Mouse (Mus musculus): Measurements from ENCODE around the gene Pard3. TPM values are rescaled to one million over a fixed set of nuclear protein-coding genes. Genes with fewer than 3 reads are reported as not detected.

The Pard3 gene
- polyA plus RNA-seq, 1 experiment from 2014 or later, result 22.7 TPM

DNA sequence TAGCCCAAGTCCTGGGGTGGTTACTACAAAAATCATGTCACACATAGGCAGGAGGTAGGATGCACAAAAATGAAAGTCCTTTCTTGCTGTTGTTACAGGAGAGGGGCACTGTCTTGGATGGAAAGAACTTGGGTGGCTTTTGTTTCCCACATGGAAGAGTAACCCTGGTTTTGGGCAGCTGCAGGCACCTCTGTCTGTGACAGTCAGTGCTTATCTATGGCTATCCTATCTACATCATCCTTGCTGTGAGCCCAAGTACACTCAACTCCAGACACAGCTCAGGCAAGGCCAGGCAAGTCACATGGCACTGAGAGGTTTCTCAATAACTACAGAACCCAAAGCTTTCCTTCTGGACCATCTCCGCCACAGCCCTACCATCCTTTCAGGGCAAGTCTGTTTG, 506.8 kb downstream of the Pard3 start:
- Histone ChIP-seq H3K27me3 (ENCODE audit: control insufficient read depth, insufficient read depth, low read length) (no peaks in the 10 kb centered on the region), H3K27ac (ENCODE audit: low read depth, low read length) (no peak overlapping the region), H3K4me2 (ENCODE audit: low read depth, low read length) (no peak overlapping the region), H3K4me1 (ENCODE audit: control insufficient read depth, insufficient read depth, low read length) (no peaks in the 10 kb centered on the region), H3K4me3 (ENCODE audit: low read depth, low read length) (no peak overlapping the region), H3K9ac (replicated peaks; ENCODE audit: low read depth, low read length) (no peak overlapping the region), H3K36me3 (ENCODE audit: control insufficient read depth, insufficient read depth, low read length) (no peaks in the 10 kb centered on the region), H3K9me3 (ENCODE audit: control insufficient read depth, low read length) (no peaks in the 10 kb centered on the region)
- ATAC-seq (ENCODE audit: low read depth), result no peak
- whole genome bisulfite sequencing, result 76% methylated on average over 1 of the region's 1 CpGs

DNA sequence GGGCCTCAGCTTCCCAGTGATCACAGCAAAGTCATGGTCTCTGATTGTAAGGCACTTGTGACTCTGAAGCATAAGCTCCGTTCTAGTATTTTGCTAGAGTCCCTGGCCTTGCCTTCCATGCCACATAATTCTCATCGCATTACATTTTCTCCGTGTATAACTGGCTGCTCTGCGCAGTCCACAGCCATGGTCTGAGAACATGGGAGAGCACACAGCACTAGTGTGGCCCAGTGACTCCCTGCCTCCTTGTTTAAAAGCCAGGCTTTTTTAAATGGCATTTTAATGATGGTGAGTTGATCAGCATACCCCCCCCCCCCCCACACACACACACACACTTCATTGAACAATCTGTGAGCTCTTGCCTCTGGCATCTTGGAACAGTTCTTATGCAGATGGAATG, 508.8 kb downstream of the Pard3 start:
- H3K27me3 ChIP-seq (ENCODE audit: control insufficient read depth, insufficient read depth, low read length), result no peaks in the 10 kb centered on the region
- H3K4me3 ChIP-seq (ENCODE audit: low read depth, low read length), result no peak overlapping the region
- no peak for ATAC-seq (ENCODE audit: low read depth)
- no peaks in the 10 kb centered on the region for H3K4me1 ChIP-seq (ENCODE audit: control insufficient read depth, insufficient read depth, low read length)
- H3K27ac ChIP-seq (ENCODE audit: low read depth, low read length), result no peak overlapping the region
- H3K4me2 ChIP-seq (ENCODE audit: low read depth, low read length), result no peak overlapping the region
- WGBS, result 79% methylated on average over 4 of the region's 4 CpGs
- H3K9ac ChIP-seq (replicated peaks; ENCODE audit: low read depth, low read length), result no peak overlapping the region; the same call in 1 of the 2 replicates
- no peaks in the 10 kb centered on the region for H3K9me3 ChIP-seq (ENCODE audit: control insufficient read depth, low read length)
- no peaks in the 10 kb centered on the region for H3K36me3 ChIP-seq (ENCODE audit: control insufficient read depth, insufficient read depth, low read length)

DNA sequence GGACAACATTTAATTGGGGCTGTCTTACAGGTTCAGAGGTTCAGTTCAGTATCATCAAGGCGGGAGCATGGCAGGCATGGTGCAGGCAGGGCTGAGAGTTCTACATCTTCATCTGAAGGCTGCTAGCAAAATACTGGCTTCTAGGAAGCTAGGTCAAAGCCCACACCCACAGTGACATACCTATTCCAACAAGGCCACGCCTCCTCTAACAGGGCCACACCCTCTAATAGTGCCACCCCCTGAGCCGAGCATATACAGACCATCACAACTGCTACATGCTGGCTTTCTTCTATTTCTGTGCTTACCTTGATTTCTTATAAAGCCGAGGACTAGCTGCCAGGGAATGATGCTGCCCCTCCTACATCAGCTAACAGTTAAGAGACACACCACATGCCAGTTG, 513.0 kb downstream of the Pard3 start:
- Histone ChIP-seq H3K27me3 (ENCODE audit: control insufficient read depth, insufficient read depth, low read length) (no peaks in the 10 kb centered on the region), H3K9me3 (ENCODE audit: control insufficient read depth, low read length) (no peaks in the 10 kb centered on the region), H3K36me3 (ENCODE audit: control insufficient read depth, insufficient read depth, low read length) (no peaks in the 10 kb centered on the region), H3K4me3 (ENCODE audit: low read depth, low read length) (no peak overlapping the region), H3K4me2 (ENCODE audit: low read depth, low read length) (no peak overlapping the region), H3K27ac (ENCODE audit: low read depth, low read length) (no peak overlapping the region), H3K4me1 (ENCODE audit: control insufficient read depth, insufficient read depth, low read length) (no peaks in the 10 kb centered on the region), H3K9ac (replicated peaks; ENCODE audit: low read depth, low read length) (no peak overlapping the region)
- 89% methylated on average over 4 of the region's 4 CpGs for WGBS
- ATAC-seq (ENCODE audit: low read depth), result no peak

DNA sequence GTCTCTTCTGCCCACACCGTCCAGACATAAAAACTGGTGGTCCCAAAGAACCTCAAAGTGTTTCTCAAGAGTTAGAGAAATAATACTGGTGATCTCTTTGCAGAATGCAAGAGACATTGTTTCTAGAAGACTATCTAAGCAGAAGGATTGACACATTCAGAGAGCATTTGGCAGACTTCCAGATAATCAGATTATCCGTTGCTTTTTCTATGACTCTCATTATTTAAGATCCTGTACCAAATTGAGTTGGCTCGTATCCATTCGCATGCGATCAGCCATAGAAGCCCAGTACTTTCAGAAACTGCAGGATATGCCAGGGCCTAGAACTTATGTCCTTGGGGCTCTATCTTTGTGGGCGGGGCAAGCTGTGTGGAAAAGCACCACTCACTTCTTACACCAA, 514.0 kb downstream of the Pard3 start:
- no peak for ATAC-seq (ENCODE audit: low read depth)
- 66% methylated on average over 6 of the region's 6 CpGs for WGBS
- no peaks in the 10 kb centered on the region for H3K27me3 ChIP-seq (ENCODE audit: control insufficient read depth, insufficient read depth, low read length)

DNA sequence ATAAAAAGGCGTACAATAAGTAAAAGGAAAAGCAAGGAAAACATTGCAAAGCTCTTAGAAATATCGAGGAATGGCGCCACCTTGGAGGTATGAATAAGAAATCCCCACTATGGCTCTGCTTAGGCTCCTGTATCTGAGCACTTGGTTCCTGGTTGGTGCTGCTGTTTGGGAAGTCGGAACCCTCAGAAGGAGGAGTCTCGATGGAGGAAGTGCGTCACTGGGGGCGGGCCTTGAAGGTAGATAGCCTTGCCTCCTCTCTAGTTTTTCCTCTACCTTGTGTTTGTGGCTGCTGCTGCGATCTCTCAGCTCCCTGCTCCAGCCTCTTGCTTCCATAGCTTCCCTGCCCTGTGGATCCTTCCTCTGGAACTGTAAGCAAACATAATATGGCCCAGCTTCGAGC, 515.7 kb downstream of the Pard3 start:
- 86% methylated on average over 9 of the region's 9 CpGs for WGBS
- H3K4me3 ChIP-seq (ENCODE audit: low read depth, low read length), result no peak overlapping the region
- no peak overlapping the region for H3K9ac ChIP-seq (replicated peaks; ENCODE audit: low read depth, low read length)
- H3K4me1 ChIP-seq (ENCODE audit: control insufficient read depth, insufficient read depth, low read length), result no peaks in the 10 kb centered on the region
- H3K36me3 ChIP-seq (ENCODE audit: control insufficient read depth, insufficient read depth, low read length), result no peaks in the 10 kb centered on the region
- no peak overlapping the region for H3K27ac ChIP-seq (ENCODE audit: low read depth, low read length)
- H3K27me3 ChIP-seq (ENCODE audit: control insufficient read depth, insufficient read depth, low read length), result no peaks in the 10 kb centered on the region
- H3K9me3 ChIP-seq (ENCODE audit: control insufficient read depth, low read length), result no peaks in the 10 kb centered on the region
- no peak overlapping the region for H3K4me2 ChIP-seq (ENCODE audit: low read depth, low read length)
- no peak for ATAC-seq (ENCODE audit: low read depth)

More for the DNA sequence above, 514.0 kb downstream of the Pard3 start:
- no peak overlapping the region for H3K9ac ChIP-seq (replicated peaks; ENCODE audit: low read depth, low read length)
- H3K4me2 ChIP-seq (ENCODE audit: low read depth, low read length), result no peak overlapping the region
- H3K36me3 ChIP-seq (ENCODE audit: control insufficient read depth, insufficient read depth, low read length), result no peaks in the 10 kb centered on the region
- H3K27ac ChIP-seq (ENCODE audit: low read depth, low read length), result no peak overlapping the region
- H3K9me3 ChIP-seq (ENCODE audit: control insufficient read depth, low read length), result no peaks in the 10 kb centered on the region
- no peaks in the 10 kb centered on the region for H3K4me1 ChIP-seq (ENCODE audit: control insufficient read depth, insufficient read depth, low read length)
- H3K4me3 ChIP-seq (ENCODE audit: low read depth, low read length), result no peak overlapping the region

DNA sequence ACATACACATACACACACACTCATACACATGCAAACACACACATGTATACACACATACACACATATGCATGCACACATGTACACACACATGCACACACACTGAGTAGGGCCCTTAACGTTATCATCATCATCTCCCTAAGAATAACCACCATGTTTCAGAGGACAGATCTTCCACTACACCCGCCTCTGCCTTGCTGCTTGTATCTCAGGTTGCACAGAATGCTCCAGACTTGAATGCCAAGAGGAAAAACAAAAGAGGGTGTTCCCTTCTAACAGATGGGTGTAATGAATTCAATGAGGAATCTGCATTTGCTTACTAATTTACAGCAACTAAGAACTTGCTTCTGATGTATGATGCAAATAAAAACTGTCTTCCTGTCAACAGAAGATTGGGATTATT, 519.7 kb downstream of the Pard3 start:
- Histone ChIP-seq H3K27ac (ENCODE audit: low read depth, low read length) (no peak overlapping the region), H3K4me3 (ENCODE audit: low read depth, low read length) (no peak overlapping the region), H3K9ac (replicated peaks; ENCODE audit: low read depth, low read length) (no peak overlapping the region), H3K36me3 (ENCODE audit: control insufficient read depth, insufficient read depth, low read length) (no peaks in the 10 kb centered on the region), H3K9me3 (ENCODE audit: control insufficient read depth, low read length) (no peaks in the 10 kb centered on the region), H3K27me3 (ENCODE audit: control insufficient read depth, insufficient read depth, low read length) (no peaks in the 10 kb centered on the region), H3K4me2 (ENCODE audit: low read depth, low read length) (no peak overlapping the region), H3K4me1 (ENCODE audit: control insufficient read depth, insufficient read depth, low read length) (no peaks in the 10 kb centered on the region)
- ATAC-seq (ENCODE audit: low read depth), result no peak
- 87% methylated on average over 2 of the region's 2 CpGs for WGBS

DNA sequence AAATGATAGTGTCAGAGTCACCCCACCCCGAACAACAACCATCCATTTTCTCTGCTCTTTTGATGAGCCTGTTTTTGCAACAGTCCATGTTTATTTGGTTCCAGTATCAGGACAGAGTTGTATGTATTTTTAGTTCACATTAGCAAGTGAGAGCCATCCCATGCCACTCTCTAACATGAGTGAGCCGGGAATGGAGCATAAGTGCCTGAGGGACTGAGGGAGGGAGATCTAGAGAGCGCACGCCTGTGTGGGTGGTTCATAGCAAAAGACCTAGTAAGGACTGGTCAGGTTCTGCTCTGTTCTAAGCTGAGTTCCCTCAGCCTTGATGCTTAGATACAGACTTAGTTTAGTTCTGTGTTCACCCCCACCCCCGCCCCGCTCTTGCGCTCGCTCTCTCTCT, 521.9 kb downstream of the Pard3 start:
- no peak overlapping the region for H3K4me2 ChIP-seq (ENCODE audit: low read depth, low read length)
- H3K36me3 ChIP-seq (ENCODE audit: control insufficient read depth, insufficient read depth, low read length), result no peaks in the 10 kb centered on the region
- no peaks in the 10 kb centered on the region for H3K27me3 ChIP-seq (ENCODE audit: control insufficient read depth, insufficient read depth, low read length)
- no peaks in the 10 kb centered on the region for H3K9me3 ChIP-seq (ENCODE audit: control insufficient read depth, low read length)
- H3K4me1 ChIP-seq (ENCODE audit: control insufficient read depth, insufficient read depth, low read length), result no peaks in the 10 kb centered on the region
- 92% methylated on average over 8 of the region's 8 CpGs for WGBS
- no peak overlapping the region for H3K9ac ChIP-seq (replicated peaks; ENCODE audit: low read depth, low read length)
- no peak for ATAC-seq (ENCODE audit: low read depth)
- H3K27ac ChIP-seq (ENCODE audit: low read depth, low read length), result no peak overlapping the region
- no peak overlapping the region for H3K4me3 ChIP-seq (ENCODE audit: low read depth, low read length)

DNA sequence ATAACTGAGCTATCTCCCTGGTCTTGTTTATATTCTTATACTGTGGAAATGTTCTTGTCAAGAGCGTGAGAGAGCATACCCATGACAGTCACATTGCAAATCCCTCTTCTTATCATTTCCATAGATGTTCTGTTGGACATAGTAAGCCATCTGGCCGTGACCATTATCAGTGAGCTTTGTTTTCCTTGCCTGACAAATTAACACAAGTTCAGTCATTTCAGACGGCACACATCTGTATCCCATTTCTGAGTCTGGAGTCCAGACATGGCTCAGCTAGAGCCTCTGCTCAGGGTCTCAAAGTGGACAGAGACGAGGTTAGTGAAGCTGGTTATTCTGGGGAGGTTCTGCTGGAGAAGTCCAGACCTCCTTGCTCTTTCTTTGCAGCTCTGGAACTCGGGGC, 523.0 kb downstream of the Pard3 start:
- Histone ChIP-seq H3K27ac (ENCODE audit: low read depth, low read length) (no peak overlapping the region), H3K27me3 (ENCODE audit: control insufficient read depth, insufficient read depth, low read length) (no peaks in the 10 kb centered on the region), H3K4me3 (ENCODE audit: low read depth, low read length) (no peak overlapping the region), H3K4me2 (ENCODE audit: low read depth, low read length) (no peak overlapping the region), H3K36me3 (ENCODE audit: control insufficient read depth, insufficient read depth, low read length) (no peaks in the 10 kb centered on the region), H3K9me3 (ENCODE audit: control insufficient read depth, low read length) (no peaks in the 10 kb centered on the region), H3K9ac (replicated peaks; ENCODE audit: low read depth, low read length) (no peak overlapping the region), H3K4me1 (ENCODE audit: control insufficient read depth, insufficient read depth, low read length) (no peaks in the 10 kb centered on the region)
- no peak for ATAC-seq (ENCODE audit: low read depth)
- 86% methylated on average over 5 of the region's 5 CpGs for WGBS

DNA sequence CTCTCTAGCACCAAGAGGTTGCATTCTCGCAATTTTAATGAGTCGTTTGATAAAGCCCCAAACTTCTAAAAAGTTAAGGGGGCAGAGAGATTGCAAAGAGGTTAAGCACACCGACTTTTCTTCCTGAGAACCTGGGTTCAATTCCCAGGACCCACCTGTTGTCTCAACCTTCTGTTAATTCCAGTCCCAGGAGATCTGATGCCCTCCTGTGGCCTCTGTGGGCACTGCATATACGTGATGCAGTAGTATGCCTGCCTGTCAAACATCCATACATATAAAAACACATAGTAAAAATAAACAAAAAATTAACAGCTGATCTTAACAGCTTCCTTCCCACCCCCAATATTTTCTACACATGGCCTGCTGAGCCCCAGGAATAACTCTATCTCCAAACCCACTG, 524.6 kb downstream of the Pard3 start:
- Histone ChIP-seq H3K4me2 (ENCODE audit: low read depth, low read length) (no peak overlapping the region), H3K27me3 (ENCODE audit: control insufficient read depth, insufficient read depth, low read length) (no peaks in the 10 kb centered on the region), H3K4me3 (ENCODE audit: low read depth, low read length) (no peak overlapping the region), H3K9me3 (ENCODE audit: control insufficient read depth, low read length) (no peaks in the 10 kb centered on the region), H3K36me3 (ENCODE audit: control insufficient read depth, insufficient read depth, low read length) (no peaks in the 10 kb centered on the region), H3K27ac (ENCODE audit: low read depth, low read length) (no peak overlapping the region), H3K9ac (replicated peaks; ENCODE audit: low read depth, low read length) (no peak overlapping the region), H3K4me1 (ENCODE audit: control insufficient read depth, insufficient read depth, low read length) (no peaks in the 10 kb centered on the region)
- 75% methylated on average over 4 of the region's 4 CpGs for WGBS
- no peak for ATAC-seq (ENCODE audit: low read depth)

DNA sequence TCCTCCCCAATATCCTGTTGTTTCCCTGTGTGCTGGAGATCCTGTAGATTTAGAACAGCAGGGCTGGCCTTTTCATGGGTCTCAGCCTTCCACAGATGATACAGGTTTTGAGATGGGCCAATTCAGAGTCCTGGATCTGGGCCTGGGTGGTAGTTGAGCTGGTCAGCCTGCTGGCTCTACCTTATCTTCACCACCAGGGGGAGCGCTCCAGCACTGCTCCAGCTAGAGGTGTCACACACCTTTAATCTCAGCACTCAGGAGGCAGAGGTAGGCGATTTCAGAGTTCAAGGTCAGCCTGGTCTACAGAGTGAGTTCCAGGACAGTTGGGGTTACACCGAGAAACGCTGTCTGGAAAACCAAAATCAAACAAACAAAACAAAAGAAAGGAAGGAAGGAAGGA, 525.6 kb downstream of the Pard3 start:
- no peaks in the 10 kb centered on the region for H3K36me3 ChIP-seq (ENCODE audit: control insufficient read depth, insufficient read depth, low read length)
- no peaks in the 10 kb centered on the region for H3K27me3 ChIP-seq (ENCODE audit: control insufficient read depth, insufficient read depth, low read length)
- no peak overlapping the region for H3K27ac ChIP-seq (ENCODE audit: low read depth, low read length)
- H3K4me2 ChIP-seq (ENCODE audit: low read depth, low read length), result no peak overlapping the region
- H3K9me3 ChIP-seq (ENCODE audit: control insufficient read depth, low read length), result no peaks in the 10 kb centered on the region
- no peak overlapping the region for H3K4me3 ChIP-seq (ENCODE audit: low read depth, low read length)
- 43% methylated on average over 4 of the region's 4 CpGs for WGBS
- H3K9ac ChIP-seq (replicated peaks; ENCODE audit: low read depth, low read length), result no peak overlapping the region
- ATAC-seq (ENCODE audit: low read depth), result no peak
- no peaks in the 10 kb centered on the region for H3K4me1 ChIP-seq (ENCODE audit: control insufficient read depth, insufficient read depth, low read length)
